In the genomic region with DNA sequence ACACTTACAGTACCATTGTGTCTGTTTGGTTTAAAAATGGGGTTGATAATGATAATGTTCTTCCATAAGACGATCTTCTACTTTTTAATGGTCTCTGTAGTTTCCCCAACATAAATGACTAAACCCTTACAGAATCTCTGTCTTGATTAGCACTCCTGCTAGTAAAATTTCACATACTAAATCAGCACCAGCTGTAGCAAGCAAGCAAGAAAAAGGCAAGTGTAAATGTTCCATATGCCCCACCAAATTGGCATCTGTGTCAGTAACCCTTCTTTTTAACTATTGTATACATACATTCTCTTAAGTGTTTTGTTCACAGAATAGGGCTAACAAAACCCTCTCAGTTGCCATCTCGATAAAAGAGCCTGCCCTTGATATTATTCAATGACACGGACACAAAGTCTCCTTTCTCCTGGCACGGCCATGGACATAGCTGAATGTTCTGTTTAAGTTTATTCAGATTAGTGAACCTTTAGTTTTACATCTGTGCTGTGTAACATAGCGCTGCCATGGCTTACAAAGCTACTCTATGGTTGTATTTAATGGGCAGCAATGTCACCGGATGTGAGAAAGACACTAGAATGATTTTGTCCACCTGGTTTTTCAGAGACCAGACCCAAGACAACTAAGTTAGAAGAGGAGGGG, we compare ENCODE assay signal across 12 mouse cellular contexts.
"Had no signal": no experiment of that assay in that cellular context is flagged by ENCODE, and none has a peak within 500 bp of the region (broad histone marks: within the 10 kb centered on the region; RNA-seq: fewer than 3 reads in every experiment).

No protein-coding gene starts in this region.

- H3K9me3 ChIP-seq: limb, embryonic 15.5 days; liver, embryonic 13.5 days; lung, embryonic 15.5 days; midbrain, embryonic 12.5 days; neural tube, embryonic 13.5 days had no signal

- H3K36me3 ChIP-seq: limb, embryonic 15.5 days; liver, embryonic 13.5 days; lung, embryonic 15.5 days; midbrain, embryonic 12.5 days; neural tube, embryonic 13.5 days had no signal

- H3K27me3 ChIP-seq: limb, embryonic 15.5 days; liver, embryonic 13.5 days; lung, embryonic 15.5 days; midbrain, embryonic 12.5 days; neural tube, embryonic 13.5 days had no signal

- H3K4me3 ChIP-seq: limb, embryonic 15.5 days; liver, embryonic 13.5 days; lung, embryonic 15.5 days; midbrain, embryonic 12.5 days; neural tube, embryonic 13.5 days had no signal

- H3K4me2 ChIP-seq: limb, embryonic 15.5 days; liver, embryonic 13.5 days; lung, embryonic 15.5 days; midbrain, embryonic 12.5 days; neural tube, embryonic 13.5 days had no signal

- H3K9ac ChIP-seq: limb, embryonic 15.5 days; liver, embryonic 13.5 days; liver, postnatal 0 days; lung, embryonic 15.5 days; midbrain, embryonic 12.5 days; neural tube, embryonic 13.5 days had no signal

- H3K4me1 ChIP-seq: liver, embryonic 13.5 days; midbrain, embryonic 12.5 days had no signal

- DNase-seq: kidney, adult 8-10 months; liver, embryonic 13.5 days; liver, postnatal 0 days; retina, postnatal 1 day; spleen, adult 18-20 months; thymus, adult 2 months; thymus, postnatal 25 days had no signal

- ATAC-seq: liver, postnatal 0 days; midbrain, embryonic 16.5 days had no signal

- H3K27ac ChIP-seq: limb, embryonic 15.5 days; liver, embryonic 13.5 days; lung, embryonic 15.5 days; midbrain, embryonic 12.5 days; neural tube, embryonic 13.5 days had no signal
